Mouse (Mus musculus) intestine, embryonic 14.5 days (tissue): ENCODE measurements at regions not wholly inside any gene's neighbourhood (a gene's known extent, or its start where the extent isn't known, plus 50 kb on each side); places are given as distances from the start of the nearest gene placed in this dataset.

Experiments
- ATAC-seq: fragments of 200-750 bp; cut with Nextera tagmentation; replicated peaks from 2 replicates; pipeline ENCODE4 v1.8.0; 2017; ENCODE audit warnings: low read depth, moderate number of reproducible peaks, moderate TSS enrichment, moderate library complexity; ENCODE audit not compliant: low FRiP score, low TSS enrichment
- DNase-seq: peaks from one replicate; pipeline ENCODE4 v3.0.0-alpha.2; 2018; ENCODE audit warnings: low spot score
- H3K27ac ChIP-seq: fragments of 300-500 bp; sonication (generic); 2 replicates; pipeline ENCODE4 v1.5.1; 2014; ENCODE audit warnings: low read depth, mild to moderate bottlenecking, control low read depth
- H3K27me3 ChIP-seq: fragments of 300-500 bp; sonication (generic); replicated peaks from 2 replicates; pipeline ENCODE4 v1.6.1; 2014; ENCODE audit warnings: low read length, control low read depth; ENCODE audit not compliant: control insufficient read depth, insufficient read depth
- H3K36me3 ChIP-seq: fragments of 300-500 bp; sonication (generic); 2 replicates; pipeline ENCODE4 v1.6.1; 2014; ENCODE audit warnings: low read length, control low read depth; ENCODE audit not compliant: control insufficient read depth, insufficient read depth
- H3K4me1 ChIP-seq: fragments of 300-500 bp; sonication (generic); replicated peaks from 2 replicates; pipeline ENCODE4 v1.6.1; 2014; ENCODE audit warnings: low read length, control low read depth, mixed read lengths; ENCODE audit not compliant: control insufficient read depth, insufficient read depth
- H3K4me2 ChIP-seq: fragments of 300-500 bp; sonication (generic); 2 replicates; pipeline ENCODE4 v1.6.1; 2014; ENCODE audit warnings: low read length
- H3K4me3 ChIP-seq: fragments of 300-500 bp; sonication (generic); 2 replicates; pipeline ENCODE4 v1.5.1; 2014; ENCODE audit warnings: low read depth, low read length, control low read depth, mixed read lengths
- H3K9ac ChIP-seq: fragments of 300-500 bp; sonication (generic); 2 replicates; pipeline ENCODE4 v1.6.1; 2014; ENCODE audit warnings: mild to moderate bottlenecking, low read length
- H3K9me3 ChIP-seq: fragments of 300-500 bp; sonication (generic); 2 replicates; pipeline ENCODE4 v1.6.1; 2016; ENCODE audit warnings: low read length, control low read depth; ENCODE audit not compliant: control insufficient read depth
- WGBS: fragments of 180-500 bp; shearing (Covaris S2); extraction: QIAGEN DNeasy Blood & Tissue Kit; methylation state at CpG from one replicate; pipeline ENCODE4 v1.1.7; 2014; 5-methylcytosine and 5-hydroxymethylcytosine counted together

- H3K9ac ChIP-seq = no peak overlapping the region
- H3K27ac ChIP-seq = no peak overlapping the region
- no peaks in the 10 kb centered on the region for H3K27me3 ChIP-seq
- H3K4me1 ChIP-seq = no peaks in the 10 kb centered on the region
- no peaks in the 10 kb centered on the region for H3K9me3 ChIP-seq
- H3K4me2 ChIP-seq = no peak overlapping the region
- 58% methylated on average over 1 of the region's 1 CpGs for WGBS
- H3K4me3 ChIP-seq = no peak overlapping the region
- ATAC-seq = no peak
- no peak for DNase-seq
- H3K36me3 ChIP-seq = no peaks in the 10 kb centered on the region
Observed at GRCm38 (mm10) chr16:49642696-49643095, 56.3 kb upstream of the Ift57 start.

DNA sequence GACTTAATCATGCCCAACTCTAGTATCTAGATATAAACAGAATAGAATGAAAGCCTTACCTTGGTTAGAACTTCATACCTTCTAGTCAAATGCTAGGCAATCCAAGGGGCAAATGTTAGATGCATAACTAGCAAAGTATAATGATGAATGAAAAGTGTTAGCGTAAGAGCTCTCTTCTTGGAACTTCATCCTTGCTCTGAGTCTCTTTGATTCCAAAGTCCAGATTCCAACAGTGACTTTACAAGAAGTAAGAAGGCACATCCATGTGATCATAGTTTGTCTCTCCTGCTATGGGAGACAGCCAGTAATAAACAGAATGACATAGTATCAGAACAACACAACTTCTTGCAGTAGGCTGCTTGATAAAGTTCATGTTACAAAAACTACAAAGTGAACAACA, 54.6 kb upstream of the Ift57 start:
- Histone ChIP-seq H3K27me3 (no peaks in the 10 kb centered on the region), H3K9me3 (no peaks in the 10 kb centered on the region), H3K9ac (no peak overlapping the region), H3K36me3 (no peaks in the 10 kb centered on the region), H3K4me2 (no peak overlapping the region), H3K27ac (no peak overlapping the region), H3K4me3 (no peak overlapping the region), H3K4me1 (no peaks in the 10 kb centered on the region)
- no peak for DNase-seq
- no peak for ATAC-seq
- WGBS = 91% methylated on average over 1 of the region's 1 CpGs

GRCm38 (mm10) chr16:49646479-49646878, 52.6 kb upstream of the Ift57 start:
- H3K27me3 ChIP-seq = no peaks in the 10 kb centered on the region

More at GRCm38 (mm10) chr16:49646479-49646878, 52.6 kb upstream of the Ift57 start:
- Histone ChIP-seq H3K4me2 (no peak overlapping the region), H3K9ac (no peak overlapping the region), H3K36me3 (no peaks in the 10 kb centered on the region), H3K9me3 (no peaks in the 10 kb centered on the region), H3K27ac (no peak overlapping the region), H3K4me3 (no peak overlapping the region), H3K4me1 (no peaks in the 10 kb centered on the region)
- ATAC-seq (no peak), DNase-seq (no peak)
